Mouse (Mus musculus) megakaryocyte, embryonic 14.5 days (primary cell): ENCODE results near the gene Uqcr11.

Source experiments
- FLI1 ChIP-seq: IDR thresholded peaks from 2 replicates; pipeline ENCODE4 v1.6.1; 2012; ENCODE audit warnings: low read length, inconsistent platforms, mixed read lengths
- GATA1 ChIP-seq: IDR thresholded peaks from 3 replicates; pipeline ENCODE4 v1.6.1; 2012; ENCODE audit warnings: mixed read lengths, low read length, inconsistent platforms, borderline replicate concordance

DNA sequence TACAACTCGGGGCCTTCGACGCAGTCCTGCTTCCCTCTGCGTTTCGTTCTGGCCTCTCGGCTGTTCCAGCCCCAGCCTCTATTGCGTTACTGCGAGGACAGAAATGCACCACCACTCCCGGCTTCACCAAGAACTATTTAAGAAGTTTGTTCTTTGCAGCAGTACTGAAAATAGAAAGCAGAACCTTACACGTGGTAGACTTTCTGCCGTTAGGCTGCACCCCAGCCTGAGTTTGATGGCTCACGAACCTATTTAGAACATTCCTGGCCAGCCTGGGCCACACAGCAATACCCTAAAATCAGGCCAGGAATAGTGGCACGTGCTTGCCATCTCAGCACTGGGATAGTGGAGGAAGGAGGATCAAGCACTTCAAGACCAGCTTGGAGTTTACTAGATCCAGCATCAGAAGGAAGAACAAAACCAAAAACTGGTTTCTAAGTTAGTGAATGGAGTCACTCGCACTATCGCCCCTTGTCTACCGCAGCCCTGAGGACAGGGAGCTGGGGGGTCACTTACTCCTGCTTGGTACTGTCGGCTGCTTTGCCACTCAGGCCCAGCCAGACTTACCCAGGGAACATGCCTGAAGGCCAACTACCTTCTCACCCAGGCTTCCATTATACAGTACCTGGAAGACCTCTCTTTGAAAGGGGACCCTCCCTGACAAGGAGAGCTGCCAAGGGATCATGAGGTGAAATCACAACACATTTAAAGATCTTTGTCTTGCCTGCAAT lies 6.5 kb downstream of the Uqcr11 start:
- TF ChIP-seq GATA1, result no peak
- TF ChIP-seq FLI1, result no peak
